Mouse (Mus musculus) mouse trophoblast stem cell (cell line): ENCODE data around the gene Glipr1.

Source experiments
- in situ Hi-C, 2 experiments: fragments of 300-500 bp; cut with MseI, MboI; formaldehyde crosslinking; loops; 2 replicates in 1 of 2; 3 replicates in 1 of 2; pipeline ENCODE4 v1.15.1; 2025

Glipr1 gene

DNA sequence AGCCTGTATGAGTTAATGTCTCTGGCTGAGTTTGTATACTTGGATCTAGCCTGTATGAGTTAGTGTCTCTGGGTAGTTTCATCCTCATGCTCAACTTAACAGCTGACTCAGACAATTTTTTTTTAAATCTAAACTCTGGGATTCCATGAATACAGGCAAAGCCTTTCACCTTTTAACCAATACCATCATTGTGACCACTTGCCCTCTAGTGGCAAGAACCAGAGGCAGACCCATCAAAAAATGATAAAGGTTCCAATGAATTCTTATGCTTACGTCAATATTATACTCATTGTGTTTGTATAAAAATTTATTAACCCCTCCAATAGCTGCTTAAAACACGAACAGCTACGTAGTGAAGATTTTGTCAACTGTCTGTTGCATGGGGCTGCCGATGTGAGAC is 36.0 kb downstream of the Glipr1 start:
- in situ Hi-C loops = loop anchor here (10.0 to 25.0 kb wide), 2 partner anchors 462 to 654 kb away; partner anchors contain the start of gene Phlda1 (in 1 of the 2)

DNA sequence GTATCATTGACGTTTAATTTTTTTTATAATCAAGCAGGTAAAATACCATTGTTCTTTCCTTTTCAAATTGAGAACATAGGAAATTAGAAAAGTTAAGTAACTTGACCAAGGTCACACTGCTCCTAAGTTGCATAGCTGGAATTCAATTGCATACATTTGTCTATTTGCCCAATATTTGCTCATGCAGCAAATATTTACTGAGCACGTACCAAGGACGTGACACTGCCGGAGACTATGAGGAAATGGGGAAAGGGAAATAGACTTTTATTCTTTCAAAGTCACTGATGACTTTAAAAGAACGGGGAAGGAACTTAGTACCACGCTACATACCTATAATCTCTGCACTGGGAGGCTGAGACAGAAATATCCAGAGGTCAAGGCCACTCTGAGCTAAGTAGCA is 42.0 kb downstream of the Glipr1 start:
- in situ Hi-C loops = loop anchor here (10.0 to 25.0 kb wide), 2 partner anchors 456 to 648 kb away; partner anchors contain the start of gene Phlda1 (in 1 of the 2)

DNA sequence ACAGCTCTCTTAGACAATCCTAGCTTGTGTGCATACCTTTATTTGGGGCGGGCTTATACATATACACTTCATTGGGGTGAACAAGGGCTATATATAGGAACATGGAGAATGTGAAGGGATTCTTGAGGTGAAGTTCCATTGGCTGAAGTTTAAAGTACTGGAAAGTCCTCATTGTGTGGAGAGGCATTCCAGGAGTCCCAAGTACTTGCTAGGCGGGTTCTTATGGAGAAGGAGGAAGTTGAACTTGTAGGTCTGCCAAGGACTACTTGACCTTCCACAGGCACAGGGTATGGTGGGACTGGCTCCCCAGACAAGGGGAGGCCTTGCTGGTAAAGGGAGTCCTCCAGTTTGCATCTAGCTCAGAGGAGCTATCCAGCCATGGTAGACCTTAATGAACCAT is 43.1 kb downstream of the Glipr1 start:
- in situ Hi-C loops = loop anchor here in 1 of 2 experiments (10.0 to 25.0 kb wide), 2 partner anchors 455 to 647 kb away; partner anchors contain the start of gene Phlda1

DNA sequence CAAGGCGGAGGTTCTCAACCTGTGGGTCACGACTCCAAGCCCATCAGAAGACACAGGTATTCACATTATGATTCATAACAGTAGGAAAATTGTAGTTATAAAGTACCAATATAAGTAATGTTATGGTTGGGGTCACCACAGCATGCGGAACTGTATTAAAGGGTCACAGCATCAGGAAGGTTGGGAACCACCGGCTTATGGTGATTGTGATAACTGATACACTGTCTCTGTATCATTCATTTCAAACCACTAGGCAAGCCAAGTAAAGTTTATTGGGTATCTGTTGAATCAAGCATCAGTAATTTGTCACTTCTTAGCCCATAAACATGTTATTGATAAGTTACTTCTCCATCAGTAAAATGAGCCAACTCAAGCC is 44.4 kb downstream of the Glipr1 start:
- in situ Hi-C loops = loop anchor here in 1 of 2 experiments (10.0 to 25.0 kb wide), 2 partner anchors 453 to 646 kb away; partner anchors contain the start of gene Phlda1

DNA sequence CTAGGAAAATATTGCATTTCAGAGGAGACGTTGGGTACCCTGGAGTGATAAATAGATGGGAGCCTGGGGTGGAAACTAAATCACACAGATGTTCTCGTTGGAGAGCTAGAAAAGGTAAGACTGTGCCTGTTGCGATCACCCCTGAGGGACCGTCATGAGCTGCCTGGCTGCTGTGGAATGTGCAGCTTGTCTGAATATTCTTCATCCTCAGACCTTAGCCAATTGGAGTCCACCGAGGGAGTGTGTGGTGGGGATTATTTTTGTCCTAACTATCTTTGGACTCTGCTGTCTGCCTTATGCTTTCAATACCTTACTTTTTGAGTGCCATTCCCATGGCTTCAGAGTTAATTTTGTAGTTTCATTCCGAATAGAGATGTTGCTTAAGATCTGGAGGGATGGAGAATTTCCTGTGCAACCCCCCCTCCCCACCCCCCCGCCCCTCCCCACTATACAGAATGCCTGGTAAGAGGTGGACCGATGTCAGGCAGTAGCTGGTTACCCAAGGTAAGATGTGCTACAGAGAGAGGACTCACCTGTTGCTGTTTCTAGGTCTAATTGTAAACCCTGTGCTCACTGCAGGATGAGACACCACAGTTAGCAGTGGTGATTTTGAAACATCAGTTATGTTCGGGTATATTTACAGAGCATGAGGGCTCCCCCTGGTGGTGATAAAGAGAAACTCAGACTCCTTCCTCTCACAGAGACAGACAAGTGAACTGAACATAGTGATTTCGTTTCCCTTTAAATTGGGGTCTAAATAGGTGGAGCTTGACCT is 45.0 kb downstream of the Glipr1 start:
- in situ Hi-C loops = loop anchor here in 1 of 2 experiments (10.0 to 25.0 kb wide), 2 partner anchors 453 to 645 kb away; partner anchors contain the start of gene Phlda1

DNA sequence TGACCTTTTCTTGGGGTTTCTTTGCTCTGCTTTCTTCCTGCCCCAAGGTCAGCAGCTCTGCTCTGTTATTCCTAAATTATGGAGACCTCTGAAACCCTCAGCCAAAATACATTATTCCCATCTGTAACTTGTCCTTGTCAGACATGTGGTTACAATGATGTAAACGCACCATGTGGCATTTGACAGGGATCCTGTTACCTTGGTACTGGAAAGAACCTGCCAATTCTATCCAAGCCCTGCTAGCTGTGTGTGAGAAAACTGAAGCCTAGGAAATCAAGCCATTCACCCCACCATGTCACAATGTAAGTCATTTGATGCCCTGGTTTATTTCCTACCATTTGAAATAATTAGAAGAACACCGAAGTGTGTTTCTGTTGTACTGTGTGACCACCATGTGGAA is 46.6 kb downstream of the Glipr1 start:
- in situ Hi-C loops = loop anchor here in 1 of 2 experiments (10.0 to 25.0 kb wide), 2 partner anchors 451 to 644 kb away; partner anchors contain the start of gene Phlda1

DNA sequence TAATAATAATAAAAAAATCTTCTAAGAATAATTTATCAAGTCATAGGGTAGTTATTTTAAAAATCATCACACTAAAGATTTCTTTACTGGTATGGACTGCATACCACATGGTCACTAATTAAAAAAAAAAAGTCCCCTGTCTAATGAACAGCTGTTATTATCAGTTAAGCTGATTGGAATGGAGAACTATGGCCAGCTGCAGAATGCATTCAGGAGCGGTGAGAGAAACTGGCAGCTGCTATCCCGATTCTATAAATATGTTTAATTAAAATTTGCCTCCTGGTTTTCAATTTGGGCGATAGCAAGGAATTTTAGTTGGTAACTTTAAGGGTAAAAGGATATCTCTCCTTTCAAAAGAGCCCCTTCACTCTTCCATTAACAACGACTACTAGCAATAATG is 53.4 kb downstream of the Glipr1 start:
- in situ Hi-C loops = no loop called here

DNA sequence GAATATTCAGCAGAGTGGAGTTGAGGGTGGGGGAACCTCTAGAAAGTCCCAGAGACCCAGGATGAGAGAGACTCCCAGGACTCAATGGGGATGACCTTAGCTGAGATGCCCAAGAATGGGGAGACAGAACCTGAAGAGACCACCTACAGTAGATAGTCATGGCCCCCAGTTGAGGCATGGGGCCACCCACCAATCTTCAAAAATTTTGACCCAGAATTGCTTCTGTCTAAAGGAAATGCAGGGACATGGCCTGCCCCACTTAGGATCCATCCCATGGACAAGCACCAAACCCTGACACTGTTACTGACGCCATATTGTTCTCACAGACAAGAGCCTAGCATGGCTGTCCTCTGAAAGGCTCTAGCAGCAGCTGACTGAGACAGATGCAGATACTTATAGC is 54.4 kb downstream of the Glipr1 start:
- in situ Hi-C loops = no loop called here

DNA sequence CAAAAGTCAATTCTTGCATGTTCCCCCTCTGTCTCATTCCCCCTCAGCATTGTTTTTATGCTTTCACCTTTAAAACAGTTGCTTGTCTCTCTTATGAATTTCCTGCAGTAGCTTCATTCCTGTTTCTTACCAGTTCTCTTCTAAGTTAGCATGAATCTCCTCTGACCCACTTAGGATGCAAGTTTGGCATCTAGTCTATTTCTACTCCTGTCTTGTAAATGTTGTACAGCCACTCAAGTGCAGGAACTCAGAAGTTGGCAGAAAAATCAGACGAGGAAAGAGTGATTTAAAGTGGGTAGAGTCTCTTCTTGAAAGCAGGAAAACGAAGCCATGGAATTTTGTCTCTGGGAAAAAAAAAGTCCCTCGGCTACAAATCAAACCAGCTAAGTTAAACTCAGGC is 56.9 kb downstream of the Glipr1 start:
- in situ Hi-C loops = no loop called here

DNA sequence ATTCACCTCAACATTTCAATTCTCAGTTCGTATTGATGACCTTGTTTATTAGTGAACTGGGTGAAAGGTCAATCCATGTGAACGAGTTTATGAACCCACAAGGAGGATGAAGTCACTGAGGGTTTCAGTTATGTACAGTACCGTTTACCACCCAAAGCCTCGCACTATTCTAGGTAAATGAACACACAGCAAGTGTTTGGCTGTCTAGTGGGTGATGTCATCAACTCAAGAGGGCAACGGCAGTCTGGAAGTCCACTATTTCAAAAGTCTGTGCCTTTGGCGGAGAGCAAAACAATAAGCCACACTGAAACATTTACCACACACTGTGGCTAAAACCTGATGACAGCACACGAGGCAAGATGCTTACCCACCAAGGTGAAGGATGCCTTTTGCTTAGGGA is 59.4 kb downstream of the Glipr1 start:
- in situ Hi-C loops = no loop called here

DNA sequence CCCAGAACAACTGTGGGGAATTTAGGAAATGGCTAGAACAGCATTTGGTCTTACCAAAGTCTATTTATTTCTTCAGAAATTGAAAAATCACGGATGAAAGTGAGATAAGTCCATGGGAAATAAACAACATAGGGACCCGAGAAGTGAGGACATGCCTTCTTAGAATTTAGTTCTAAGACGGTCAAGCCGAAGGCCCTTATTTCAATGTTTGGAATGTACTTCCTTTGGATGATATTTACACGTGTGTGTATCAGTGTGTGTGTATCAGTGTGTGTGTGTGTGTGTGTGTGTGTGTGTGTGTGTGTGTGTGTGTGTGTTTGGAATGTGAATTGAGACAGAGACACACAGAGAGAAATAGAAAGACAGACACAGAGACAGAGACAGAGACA is 65.3 kb downstream of the Glipr1 start:
- in situ Hi-C loops = no loop called here

DNA sequence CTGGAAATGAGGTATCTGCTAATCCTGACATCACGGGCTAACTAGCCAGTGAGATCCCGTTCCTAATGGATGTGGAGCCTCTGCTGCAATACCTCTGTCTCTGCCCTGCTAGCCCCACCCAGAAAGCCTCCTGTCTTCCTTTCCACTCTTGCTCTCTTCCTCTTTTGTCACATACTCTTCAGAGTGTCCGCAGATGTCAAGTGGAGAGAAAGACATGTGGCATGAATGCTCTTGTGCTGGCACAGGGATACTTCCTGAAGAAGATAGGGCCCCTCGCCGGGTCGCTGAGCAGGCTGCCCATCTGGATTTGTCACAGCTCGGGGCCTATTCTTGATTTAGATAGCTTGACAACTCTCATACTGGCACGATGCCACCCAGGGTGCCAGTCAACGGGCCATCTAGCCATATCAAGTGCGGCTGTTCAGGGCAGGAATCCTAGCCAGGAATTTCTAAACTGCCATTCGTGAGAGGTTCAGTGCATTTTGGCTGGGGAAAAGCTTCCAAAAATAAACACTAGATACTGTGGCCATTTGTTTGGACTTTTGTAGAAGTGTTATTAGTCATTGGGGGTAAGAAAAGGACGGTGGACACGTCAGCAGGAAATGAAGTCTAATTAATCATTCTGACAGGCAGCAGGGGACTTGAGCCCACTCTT is 65.8 kb downstream of the Glipr1 start:
- in situ Hi-C loops = no loop called here

DNA sequence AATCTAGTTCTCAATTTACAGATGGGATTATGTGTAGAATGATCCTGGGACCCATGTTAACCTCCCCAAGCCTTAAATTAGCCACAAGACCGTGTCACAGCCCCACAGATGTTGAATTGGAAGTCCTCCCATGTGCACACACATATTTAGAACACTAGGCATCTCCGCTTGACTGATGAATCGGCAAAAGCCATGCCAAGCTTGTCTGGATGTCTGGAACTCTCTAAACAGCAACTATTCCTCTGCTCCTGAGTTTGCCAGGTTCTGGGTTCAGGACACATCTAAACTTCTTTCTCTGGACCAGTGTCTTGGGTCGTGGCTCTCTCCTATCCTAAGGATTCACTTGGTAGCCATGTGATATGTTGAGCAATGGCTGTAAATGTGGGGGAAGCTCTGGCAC is 66.4 kb downstream of the Glipr1 start:
- in situ Hi-C loops = no loop called here
